Comparison of ENCODE assay signal across 8 mouse cellular contexts in genomic region chr3:26152510-26153035, GRCm38 (mm10).
DNase-seq lines count a peak whose midpoint lies in the region; ATAC-seq lines count a peak whose summit lies in the region.

No protein-coding gene starts in this region.

- H3K4me1 ChIP-seq in brown adipose tissue, adult 24 weeks (ENCODE audit: control insufficient read depth, insufficient read depth, insufficient read length, low read length): no peaks in the 10 kb centered on the region
- peaks cover 25% of the 10 kb centered on the region for H3K4me1 ChIP-seq in forebrain, embryonic 13.5 days
- peaks cover 8% of the 10 kb centered on the region for H3K4me1 ChIP-seq in kidney, embryonic 15.5 days
- H3K4me1 ChIP-seq in liver, embryonic 16.5 days (ENCODE audit: control insufficient read depth, low read depth, low read length): no peaks in the 10 kb centered on the region

- H3K4me3 ChIP-seq in brown adipose tissue, adult 24 weeks (ENCODE audit: insufficient read depth, low read depth, low read length): peak overlapping the region; percentile 22; the same call in 1 of the 2 replicates
- H3K4me3 ChIP-seq in forebrain, embryonic 13.5 days: peak overlapping the region; percentile 60
- H3K4me3 ChIP-seq in kidney, embryonic 15.5 days (replicated peaks): peak overlapping the region; percentile 53
- H3K4me3 ChIP-seq in liver, embryonic 16.5 days (ENCODE audit: low read depth, low read length): peak overlapping the region; percentile 29; the same call in 1 of the 2 replicates

- peak; percentile 20 for DNase-seq in gastrocnemius, postnatal 14 days
- no peak for DNase-seq in gastrocnemius, adult 8-10 months (ENCODE audit: low spot score in 2 of 2)
- DNase-seq in right cerebral cortex, postnatal 4 days: peak; percentile 38
- DNase-seq in urinary bladder, adult 18-20 months (ENCODE audit: low spot score in 2 of 2): no peak

- no peaks in the 10 kb centered on the region for H3K27me3 ChIP-seq in forebrain, embryonic 13.5 days
- peaks cover 28% of the 10 kb centered on the region for H3K27me3 ChIP-seq in kidney, embryonic 15.5 days
- H3K27me3 ChIP-seq in liver, embryonic 16.5 days (ENCODE audit: control insufficient read depth, insufficient read depth, low read depth, low read length): peaks cover 12% of the 10 kb centered on the region

- intact Hi-C loops in gastrocnemius, postnatal 14 days (cut with DNase I; ENCODE audit: low total_unique reads): no loop called here

- no peak overlapping the region for H3K27ac ChIP-seq in brown adipose tissue, adult 24 weeks (replicated peaks; ENCODE audit: low read depth, low read length)
- H3K27ac ChIP-seq in forebrain, embryonic 13.5 days: peak overlapping the region; percentile 76
- no peak overlapping the region for H3K27ac ChIP-seq in kidney, embryonic 15.5 days
- no peak overlapping the region for H3K27ac ChIP-seq in liver, embryonic 16.5 days (ENCODE audit: low read length)

- peak overlapping the region; percentile 75 for H3K4me2 ChIP-seq in forebrain, embryonic 13.5 days
- peak overlapping the region; percentile 82 for H3K4me2 ChIP-seq in kidney, embryonic 15.5 days
- no peak overlapping the region for H3K4me2 ChIP-seq in liver, embryonic 16.5 days (ENCODE audit: low read depth, low read length)

- under 1% methylated on average over 10 of the region's 10 CpGs for WGBS in forebrain, embryonic 13.5 days
- WGBS in kidney, embryonic 15.5 days: 1% methylated on average over 10 of the region's 10 CpGs
- 3% methylated on average over 10 of the region's 10 CpGs for WGBS in liver, embryonic 16.5 days (ENCODE audit: insufficient replicate concordance)

- H3K9me3 ChIP-seq in forebrain, embryonic 13.5 days (replicated peaks): no peaks in the 10 kb centered on the region
- H3K9me3 ChIP-seq in kidney, embryonic 15.5 days (replicated peaks): no peaks in the 10 kb centered on the region
- H3K9me3 ChIP-seq in liver, embryonic 16.5 days (replicated peaks; ENCODE audit: control insufficient read depth, low read length): no peaks in the 10 kb centered on the region

- H3K36me3 ChIP-seq in forebrain, embryonic 13.5 days (ENCODE audit: poor library complexity, severe bottlenecking): no peaks in the 10 kb centered on the region
- no peaks in the 10 kb centered on the region for H3K36me3 ChIP-seq in kidney, embryonic 15.5 days
- H3K36me3 ChIP-seq in liver, embryonic 16.5 days (ENCODE audit: control insufficient read depth, insufficient read depth): no peaks in the 10 kb centered on the region

- ATAC-seq in forebrain, embryonic 13.5 days: peak; percentile 44
- peak; percentile 52; the same call in 1 of the 2 replicates for ATAC-seq in kidney, embryonic 15.5 days (replicated peaks; ENCODE audit: low FRiP score)
- no peak for ATAC-seq in liver, embryonic 16.5 days (ENCODE audit: low read depth)

- peak overlapping the region; percentile 73 for H3K9ac ChIP-seq in forebrain, embryonic 13.5 days
- H3K9ac ChIP-seq in kidney, embryonic 15.5 days: peak overlapping the region; percentile 36
- H3K9ac ChIP-seq in liver, embryonic 16.5 days (ENCODE audit: low read depth, low read length): no peak overlapping the region

Comparison
In these comparisons a context has a peak if more than half of its experiments do, and no peak if none do; other contexts are left out.
1. DNase-seq: peak in gastrocnemius, postnatal 14 days (single experiment) and right cerebral cortex, postnatal 4 days (single experiment); none in gastrocnemius, adult 8-10 months (0 of 2) and urinary bladder, adult 18-20 months (0 of 2).
2. Peak in every context shown above with its lines, with median percentiles within 50 percentile points of each other: H3K4me3 ChIP-seq.